Mouse (Mus musculus) brain, embryonic 14.5 days (tissue): Measurements from ENCODE around the gene Rasgef1b.

ENCODE experiments used
- CTCF ChIP-seq: fragments of 200-500 bp; IDR thresholded peaks from 2 replicates; pipeline ENCODE4 v1.5.1; 2012; ENCODE audit warnings: inconsistent platforms, mild to moderate bottlenecking, moderate library complexity, borderline replicate concordance; ENCODE audit not compliant: insufficient read depth, insufficient read length; ENCODE audit errors: extremely low read depth
- POLR2A ChIP-seq: fragments of 200-500 bp; IDR thresholded peaks from 2 replicates; pipeline ENCODE4 v1.6.1; 2012; ENCODE audit warnings: mild to moderate bottlenecking, inconsistent platforms, borderline replicate concordance; ENCODE audit not compliant: poor library complexity, insufficient read depth, insufficient read length, severe bottlenecking; ENCODE audit errors: extremely low read depth

GRCm38 (mm10) chr5:99641407-99641806 lies 87.5 kb downstream of the Rasgef1b start:
- TF ChIP-seq POLR2A: no peak
- TF ChIP-seq CTCF: no peak
